Mouse (Mus musculus) E14TG2a.4 (cell line): Measurements from ENCODE around the gene Gm6588.

Experiments used
- CTCF ChIP-seq: conservative IDR thresholded peaks from 2 replicates; pipeline ENCODE4 v1.5.1; 2014; ENCODE audit warnings: low read length
- NANOG ChIP-seq: IDR thresholded peaks from 2 replicates; pipeline ENCODE4 v1.6.1; 2014; ENCODE audit warnings: borderline replicate concordance, low read length, mixed read lengths

DNA sequence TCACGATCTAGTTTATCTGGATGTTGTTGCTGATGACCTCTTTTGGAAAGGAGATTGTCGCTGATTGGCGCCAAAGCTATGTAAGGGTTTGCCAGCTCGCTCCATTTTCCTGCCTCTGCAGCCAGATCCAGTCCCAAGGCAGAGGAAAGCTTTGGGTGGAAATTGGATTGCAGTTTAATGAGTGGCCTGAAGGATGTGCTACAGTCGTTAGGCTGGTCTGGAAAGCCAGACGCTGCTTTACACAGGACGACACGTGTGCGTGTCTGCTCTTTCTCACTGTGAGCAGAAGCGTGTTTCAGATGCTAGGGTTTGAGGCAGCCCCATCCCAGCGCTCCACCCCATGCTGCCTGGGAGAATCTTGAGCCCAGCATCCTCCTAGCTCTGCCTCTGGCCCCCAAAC lies 42.3 kb downstream of the Gm6588 start:
- TF ChIP-seq CTCF (peak; percentile 18; the same call in 1 of the 2 replicates), NANOG (no peak)
